Mouse (Mus musculus) monocyte, adult 2 months (primary cell): ENCODE results near the gene Slc35c2.

ENCODE experiments used
- DNase-seq, 2 experiments: peaks; one replicate each; pipeline ENCODE4 v3.0.0; 2022; ENCODE audit warnings: low spot score in 2 of 2, low read depth in 1 of 2

Slc35c2 gene

DNA sequence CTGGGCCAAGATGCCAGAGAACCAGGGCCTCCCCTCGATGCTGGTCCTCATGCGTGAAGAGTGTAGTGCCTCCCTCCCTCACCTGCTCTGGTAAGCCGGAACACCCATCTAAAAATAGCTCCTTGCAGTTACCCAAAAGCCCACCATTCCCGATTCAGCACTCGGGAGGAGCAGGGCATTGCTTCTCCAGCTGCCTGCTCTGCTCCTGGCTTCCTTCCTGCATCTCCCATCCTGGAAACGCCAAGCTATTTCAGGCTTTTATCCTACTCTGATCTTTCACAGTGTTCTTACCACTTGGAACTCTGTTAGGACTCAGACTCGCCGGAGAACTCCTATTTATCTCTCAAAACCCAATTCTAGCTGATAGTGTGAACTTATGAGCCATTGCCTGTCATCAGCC is 47.3 kb downstream of the Slc35c2 start:
- no peak for DNase-seq

DNA sequence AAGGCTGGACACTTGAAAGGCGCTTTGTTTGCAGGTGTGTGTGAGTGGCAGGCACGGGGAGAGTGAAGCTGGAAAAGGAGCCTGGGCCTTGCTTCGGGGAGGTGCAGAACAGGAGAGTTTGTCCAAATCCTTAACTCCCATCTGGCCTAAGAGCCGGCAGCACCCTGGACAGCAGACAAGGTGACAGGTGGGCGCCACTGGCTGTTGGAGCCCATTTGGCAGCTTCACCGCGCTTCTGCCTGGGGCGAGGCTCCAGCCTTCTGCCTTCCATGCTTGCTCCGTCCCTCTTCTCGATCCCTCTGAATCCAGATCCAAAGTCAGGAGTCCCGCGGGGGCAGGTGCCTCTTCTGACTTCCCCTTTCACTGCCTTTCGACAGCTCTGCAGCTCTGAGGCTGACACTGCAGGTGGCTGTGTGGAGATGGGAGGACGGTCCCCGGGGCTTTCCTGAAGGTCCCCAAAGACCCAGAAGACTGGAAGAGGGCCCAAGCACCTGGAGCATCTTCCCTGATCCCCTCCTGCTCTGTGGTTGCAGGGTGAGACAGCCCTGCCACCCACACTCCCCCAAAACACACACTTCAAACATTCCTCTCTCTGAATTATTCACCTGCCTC is 48.0 kb downstream of the Slc35c2 start:
- DNase-seq, result no peak

DNA sequence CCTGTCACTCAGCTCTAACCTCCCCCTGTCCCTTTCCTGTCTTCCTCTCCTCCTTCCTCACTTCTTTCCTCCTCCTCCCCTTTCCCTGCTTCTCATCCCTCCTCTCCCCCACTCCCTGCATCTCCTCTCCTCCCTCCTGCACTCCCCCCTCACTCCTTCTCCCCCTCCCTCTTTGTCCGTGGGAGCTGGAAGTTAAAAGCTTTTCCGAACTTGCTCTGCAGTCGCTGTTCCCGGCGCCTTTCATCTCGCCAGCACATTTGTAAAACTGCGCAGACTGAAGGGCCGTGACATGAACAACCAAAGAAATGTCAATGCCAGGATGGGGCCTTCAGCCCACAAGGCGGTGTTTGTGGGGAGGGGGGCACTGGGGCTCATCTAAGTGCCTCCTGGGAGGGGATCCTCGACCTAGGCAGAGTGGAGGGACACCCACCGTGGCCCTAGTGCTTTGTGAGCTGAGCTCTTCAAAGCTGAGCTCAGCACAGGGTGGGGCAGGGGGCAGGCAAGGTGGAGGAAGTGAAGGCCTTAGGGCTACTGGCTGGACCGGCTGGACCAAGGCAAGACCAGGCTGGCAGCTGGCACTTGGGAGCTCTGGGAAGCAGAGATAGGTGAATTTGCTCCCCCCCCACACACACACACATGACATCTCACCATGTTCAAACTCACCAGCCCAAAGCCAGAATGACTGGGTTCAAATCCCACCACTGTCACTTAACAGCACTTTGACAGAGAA is 49.1 kb downstream of the Slc35c2 start:
- no peak for DNase-seq

DNA sequence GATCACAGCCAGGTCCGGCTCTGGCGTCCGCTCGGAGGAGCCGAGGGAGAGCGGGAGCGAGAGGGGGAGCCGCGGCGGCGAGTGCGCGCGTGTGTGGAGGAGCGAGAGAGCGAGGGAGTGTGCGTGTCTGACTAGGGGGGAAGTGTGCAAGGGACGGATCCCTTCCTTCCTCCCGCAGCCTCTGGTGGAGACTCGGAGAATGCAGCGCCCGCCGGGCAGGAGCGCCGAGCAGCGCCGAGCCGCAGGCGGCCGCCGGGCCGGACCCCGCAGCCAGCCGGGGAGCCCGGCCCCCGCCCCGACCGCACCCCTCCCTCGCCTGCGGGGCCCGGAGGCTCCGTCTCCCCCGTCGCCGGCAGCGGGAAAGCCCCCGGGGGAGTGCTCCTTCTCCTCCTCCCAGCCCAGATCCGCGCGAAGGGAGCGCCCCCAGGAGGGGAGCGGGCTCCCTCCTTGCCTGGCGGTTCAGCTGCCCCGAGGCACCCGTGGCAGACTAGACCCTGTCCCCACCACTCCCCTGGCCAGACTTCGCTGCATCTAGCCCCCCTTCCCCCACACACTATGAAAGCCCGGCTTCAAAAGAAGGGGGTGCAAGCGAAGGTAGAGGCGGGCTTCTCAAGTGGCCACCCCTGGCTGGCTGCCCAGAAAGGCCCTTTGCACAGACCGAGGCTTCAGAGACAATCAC is 52.9 kb downstream of the Slc35c2 start, which contains the start of gene Cdh22:
Gene Cdh22, minus strand, starts transcription at position 241 of the 679 bp plus-strand sequence.
- peak in 1 of 2 experiments; percentile 37 for DNase-seq

DNA sequence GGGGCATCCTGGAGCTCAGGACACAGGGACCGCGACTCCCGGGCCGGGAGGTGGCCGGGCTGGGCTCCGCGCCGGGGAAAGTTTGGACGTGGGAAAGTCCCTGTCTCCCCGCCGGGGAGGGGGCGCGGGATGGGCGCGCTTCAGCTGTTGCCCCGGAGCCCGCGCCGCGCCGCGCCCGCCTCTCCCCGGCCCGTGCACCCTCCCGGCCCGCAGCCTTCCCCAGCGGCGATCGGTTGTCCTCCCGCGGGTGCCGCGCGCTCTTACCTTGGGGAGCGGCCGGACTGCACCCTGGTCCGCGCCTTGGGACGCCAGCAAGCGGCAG is 53.4 kb downstream of the Slc35c2 start:
- peak in 1 of 2 experiments; percentile 8 for DNase-seq

DNA sequence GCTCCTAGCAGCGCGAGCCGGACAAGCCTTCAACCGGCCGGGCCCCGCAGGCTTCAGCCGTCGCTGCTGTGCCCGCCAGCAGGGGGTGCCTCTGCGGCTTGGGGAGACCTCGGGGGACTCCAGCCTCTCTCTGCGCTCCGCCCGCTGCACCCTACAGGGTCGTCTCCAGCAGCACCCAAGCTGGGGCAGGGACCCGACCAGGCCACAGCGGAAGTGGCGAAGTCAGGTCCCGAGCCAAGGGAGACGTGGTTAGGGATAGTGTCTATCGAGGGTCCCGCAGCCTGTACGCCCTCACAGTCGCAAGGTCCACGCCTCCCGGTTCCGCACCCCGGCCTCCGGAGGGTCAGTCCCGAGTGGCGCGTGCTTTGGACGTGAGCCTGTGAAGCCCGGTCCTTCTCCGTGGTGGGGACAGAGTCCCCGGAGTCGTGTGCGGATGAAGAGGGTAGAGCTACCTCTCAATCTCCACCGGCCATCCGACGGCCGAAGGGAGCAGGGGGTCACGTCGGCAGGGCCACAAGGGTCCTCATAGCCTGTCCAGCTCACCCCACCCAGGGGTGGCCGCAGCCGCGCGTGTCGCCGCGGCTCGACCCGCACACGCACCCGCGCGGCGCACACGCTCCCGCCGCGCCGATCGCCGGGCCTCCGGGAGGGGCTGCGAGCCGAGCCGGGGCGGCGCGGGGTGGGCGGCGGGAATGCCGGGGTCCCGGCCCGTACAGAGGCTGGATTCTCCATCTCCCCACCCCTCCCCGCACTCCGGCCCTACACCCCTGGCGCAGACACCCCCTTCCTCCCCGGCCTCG is 54.0 kb downstream of the Slc35c2 start:
- peak in 1 of 2 experiments; percentile 31 for DNase-seq

DNA sequence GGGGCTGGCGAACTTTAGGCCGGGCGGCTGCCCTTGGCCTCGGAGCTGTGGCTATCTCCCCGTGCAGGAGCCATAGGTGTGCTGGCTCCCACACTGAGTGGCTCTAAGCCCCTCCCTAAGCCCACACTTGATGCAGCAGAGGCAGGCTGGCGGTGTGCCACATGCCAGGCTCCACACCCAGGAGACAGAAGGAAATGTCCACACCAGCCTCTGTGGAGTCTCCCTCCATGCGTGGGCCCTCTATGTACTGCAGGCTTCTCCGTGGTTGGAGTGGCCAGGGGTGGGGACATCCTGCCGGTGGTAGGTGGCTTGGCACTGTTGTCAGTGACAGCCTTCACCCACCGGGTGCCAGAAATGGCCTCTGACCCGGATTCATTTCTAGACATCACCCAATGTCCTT is 58.6 kb downstream of the Slc35c2 start:
- DNase-seq, result no peak
